Mouse (Mus musculus): ENCODE data around the gene Tenm4. TPM values are rescaled to one million over a fixed set of nuclear protein-coding genes. Genes with fewer than 3 reads are reported as not detected.
A peak's percentile ranks its signal among the peaks of the same experiment; 100 is the strongest.

The Tenm4 gene
- polyA plus RNA-seq, 1 experiment = 12.2 TPM

- H3K4me3 ChIP-seq (replicated peaks; ENCODE audit: insufficient read depth, low read depth, low read length) = no peak overlapping the region
- H3K27ac ChIP-seq (ENCODE audit: insufficient read depth, low read length) = no peak overlapping the region
- no peak for DNase-seq
- peaks cover 3% of the 10 kb centered on the region; the same call in 1 of the 2 replicates for H3K4me1 ChIP-seq (ENCODE audit: control insufficient read depth, insufficient read depth, low read length)
- H3K27me3 ChIP-seq (ENCODE audit: control insufficient read depth, insufficient read depth, low read length) = no peaks in the 10 kb centered on the region
- TF ChIP-seq CTCF (IDR thresholded peaks at IDR 0.05; ENCODE audit: borderline replicate concordance, insufficient read depth, low read depth, low read length) = no peak
- no peak for TF ChIP-seq POLR2A (IDR thresholded peaks at IDR 0.05; ENCODE audit: borderline replicate concordance, insufficient read depth, low read length)
- WGBS = 72% methylated on average over 5 of the region's 5 CpGs
Measured at GRCm38 (mm10) chr7:96708561-96708960, 537.5 kb downstream of the Tenm4 start.

GRCm38 (mm10) chr7:96708968-96709367 lies 537.9 kb downstream of the Tenm4 start:
- 93% methylated on average over 8 of the region's 8 CpGs for WGBS
- H3K27ac ChIP-seq (ENCODE audit: insufficient read depth, low read length) = no peak overlapping the region

GRCm38 (mm10) chr7:96709891-96710290 lies 538.8 kb downstream of the Tenm4 start:
- no peak for DNase-seq
- no peak for TF ChIP-seq POLR2A (IDR thresholded peaks at IDR 0.05; ENCODE audit: borderline replicate concordance, insufficient read depth, low read length)
- TF ChIP-seq CTCF (IDR thresholded peaks at IDR 0.05; ENCODE audit: borderline replicate concordance, insufficient read depth, low read depth, low read length) = no peak
- Histone ChIP-seq H3K27me3 (ENCODE audit: control insufficient read depth, insufficient read depth, low read length) (no peaks in the 10 kb centered on the region), H3K4me3 (replicated peaks; ENCODE audit: insufficient read depth, low read depth, low read length) (no peak overlapping the region), H3K27ac (ENCODE audit: insufficient read depth, low read length) (no peak overlapping the region), H3K4me1 (ENCODE audit: control insufficient read depth, insufficient read depth, low read length) (peaks cover 3% of the 10 kb centered on the region; the same call in 1 of the 2 replicates)
- whole genome bisulfite sequencing = 96% methylated on average over 4 of the region's 4 CpGs

More at GRCm38 (mm10) chr7:96708968-96709367, 537.9 kb downstream of the Tenm4 start:
- no peak for DNase-seq
- no peak for TF ChIP-seq POLR2A (IDR thresholded peaks at IDR 0.05; ENCODE audit: borderline replicate concordance, insufficient read depth, low read length)
- no peak for TF ChIP-seq CTCF (IDR thresholded peaks at IDR 0.05; ENCODE audit: borderline replicate concordance, insufficient read depth, low read depth, low read length)
- no peak overlapping the region for H3K4me3 ChIP-seq (replicated peaks; ENCODE audit: insufficient read depth, low read depth, low read length)
- no peaks in the 10 kb centered on the region for H3K27me3 ChIP-seq (ENCODE audit: control insufficient read depth, insufficient read depth, low read length)
- peaks cover 3% of the 10 kb centered on the region; the same call in 1 of the 2 replicates for H3K4me1 ChIP-seq (ENCODE audit: control insufficient read depth, insufficient read depth, low read length)

- H3K4me1 ChIP-seq (ENCODE audit: control insufficient read depth, insufficient read depth, low read length) = peaks cover 3% of the 10 kb centered on the region; the same call in 1 of the 2 replicates
- no peaks in the 10 kb centered on the region for H3K27me3 ChIP-seq (ENCODE audit: control insufficient read depth, insufficient read depth, low read length)
- 86% methylated on average over 1 of the region's 1 CpGs for WGBS
- peak; percentile 18 to 40 for DNase-seq
- H3K27ac ChIP-seq (ENCODE audit: insufficient read depth, low read length) = no peak overlapping the region
- no peak overlapping the region for H3K4me3 ChIP-seq (replicated peaks; ENCODE audit: insufficient read depth, low read depth, low read length)
- TF ChIP-seq CTCF (IDR thresholded peaks at IDR 0.05; ENCODE audit: borderline replicate concordance, insufficient read depth, low read depth, low read length) = no peak
- TF ChIP-seq POLR2A (IDR thresholded peaks at IDR 0.05; ENCODE audit: borderline replicate concordance, insufficient read depth, low read length) = no peak
Measured at GRCm38 (mm10) chr7:96710658-96711071, 539.6 kb downstream of the Tenm4 start.

- no peak overlapping the region for H3K27ac ChIP-seq (ENCODE audit: insufficient read depth, low read length)
- peaks cover 3% of the 10 kb centered on the region; the same call in 1 of the 2 replicates for H3K4me1 ChIP-seq (ENCODE audit: control insufficient read depth, insufficient read depth, low read length)
- TF ChIP-seq CTCF (IDR thresholded peaks at IDR 0.05; ENCODE audit: borderline replicate concordance, insufficient read depth, low read depth, low read length) (no peak), POLR2A (IDR thresholded peaks at IDR 0.05; ENCODE audit: borderline replicate concordance, insufficient read depth, low read length) (no peak)
- no peak overlapping the region for H3K4me3 ChIP-seq (replicated peaks; ENCODE audit: insufficient read depth, low read depth, low read length)
- peak; percentile 13 to 51 for DNase-seq
- H3K27me3 ChIP-seq (ENCODE audit: control insufficient read depth, insufficient read depth, low read length) = no peaks in the 10 kb centered on the region
Measured at GRCm38 (mm10) chr7:96712876-96713275, 541.8 kb downstream of the Tenm4 start.

GRCm38 (mm10) chr7:96716911-96717310 lies 545.9 kb downstream of the Tenm4 start:
- H3K27ac ChIP-seq (ENCODE audit: insufficient read depth, low read length) = no peak overlapping the region
- DNase-seq = no peak
- TF ChIP-seq POLR2A (IDR thresholded peaks at IDR 0.05; ENCODE audit: borderline replicate concordance, insufficient read depth, low read length) = no peak
- TF ChIP-seq CTCF (IDR thresholded peaks at IDR 0.05; ENCODE audit: borderline replicate concordance, insufficient read depth, low read depth, low read length) = no peak
- H3K4me3 ChIP-seq (replicated peaks; ENCODE audit: insufficient read depth, low read depth, low read length) = no peak overlapping the region
- H3K4me1 ChIP-seq (ENCODE audit: control insufficient read depth, insufficient read depth, low read length) = no peaks in the 10 kb centered on the region
- 93% methylated on average over 4 of the region's 4 CpGs for WGBS
- H3K27me3 ChIP-seq (ENCODE audit: control insufficient read depth, insufficient read depth, low read length) = no peaks in the 10 kb centered on the region; the same call in 1 of the 2 replicates

- DNase-seq = no peak
- Histone ChIP-seq H3K4me3 (replicated peaks; ENCODE audit: insufficient read depth, low read depth, low read length) (no peak overlapping the region), H3K27ac (ENCODE audit: insufficient read depth, low read length) (no peak overlapping the region), H3K27me3 (ENCODE audit: control insufficient read depth, insufficient read depth, low read length) (no peaks in the 10 kb centered on the region; the same call in 1 of the 2 replicates), H3K4me1 (ENCODE audit: control insufficient read depth, insufficient read depth, low read length) (no peaks in the 10 kb centered on the region)
- TF ChIP-seq POLR2A (IDR thresholded peaks at IDR 0.05; ENCODE audit: borderline replicate concordance, insufficient read depth, low read length) (no peak), CTCF (IDR thresholded peaks at IDR 0.05; ENCODE audit: borderline replicate concordance, insufficient read depth, low read depth, low read length) (no peak)
- WGBS = 48% methylated on average over 14 of the region's 14 CpGs
Measured at GRCm38 (mm10) chr7:96718201-96719155, 547.4 kb downstream of the Tenm4 start.
